Mouse (Mus musculus) brain, embryonic 14.5 days (tissue): ENCODE results near the gene Uhrf2. TPM values are rescaled to one million over a fixed set of nuclear protein-coding genes. Genes with fewer than 3 reads are reported as not detected.

Source experiments
- DNase-seq: peaks from one replicate; pipeline ENCODE4 v3.0.0-alpha.2; 2011; ENCODE audit warnings: low read depth
- CTCF ChIP-seq: fragments of 200-500 bp; IDR thresholded peaks from 2 replicates; pipeline ENCODE4 v1.5.1; 2012; ENCODE audit warnings: inconsistent platforms, mild to moderate bottlenecking, moderate library complexity, borderline replicate concordance; ENCODE audit not compliant: insufficient read depth, insufficient read length; ENCODE audit errors: extremely low read depth
- POLR2A ChIP-seq: fragments of 200-500 bp; IDR thresholded peaks from 2 replicates; pipeline ENCODE4 v1.6.1; 2012; ENCODE audit warnings: mild to moderate bottlenecking, inconsistent platforms, borderline replicate concordance; ENCODE audit not compliant: poor library complexity, insufficient read depth, insufficient read length, severe bottlenecking; ENCODE audit errors: extremely low read depth
- polyA plus RNA-seq: library from polyadenylated mRNA; depleted of rRNA; stranded (reverse); fragments of >200 nt; gene quantifications from 2 replicates; pipeline ENCODE4 v1.2.3, GENCODE M21; 2012

The Uhrf2 gene
- polyA plus RNA-seq, 1 experiment: 128 TPM

- DNase-seq: peak; percentile 59
- TF ChIP-seq POLR2A (no peak), CTCF (no peak)
Measured at GRCm38 (mm10) chr19:30029002-30029710, 1.2 kb upstream of the Uhrf2 start.

DNA sequence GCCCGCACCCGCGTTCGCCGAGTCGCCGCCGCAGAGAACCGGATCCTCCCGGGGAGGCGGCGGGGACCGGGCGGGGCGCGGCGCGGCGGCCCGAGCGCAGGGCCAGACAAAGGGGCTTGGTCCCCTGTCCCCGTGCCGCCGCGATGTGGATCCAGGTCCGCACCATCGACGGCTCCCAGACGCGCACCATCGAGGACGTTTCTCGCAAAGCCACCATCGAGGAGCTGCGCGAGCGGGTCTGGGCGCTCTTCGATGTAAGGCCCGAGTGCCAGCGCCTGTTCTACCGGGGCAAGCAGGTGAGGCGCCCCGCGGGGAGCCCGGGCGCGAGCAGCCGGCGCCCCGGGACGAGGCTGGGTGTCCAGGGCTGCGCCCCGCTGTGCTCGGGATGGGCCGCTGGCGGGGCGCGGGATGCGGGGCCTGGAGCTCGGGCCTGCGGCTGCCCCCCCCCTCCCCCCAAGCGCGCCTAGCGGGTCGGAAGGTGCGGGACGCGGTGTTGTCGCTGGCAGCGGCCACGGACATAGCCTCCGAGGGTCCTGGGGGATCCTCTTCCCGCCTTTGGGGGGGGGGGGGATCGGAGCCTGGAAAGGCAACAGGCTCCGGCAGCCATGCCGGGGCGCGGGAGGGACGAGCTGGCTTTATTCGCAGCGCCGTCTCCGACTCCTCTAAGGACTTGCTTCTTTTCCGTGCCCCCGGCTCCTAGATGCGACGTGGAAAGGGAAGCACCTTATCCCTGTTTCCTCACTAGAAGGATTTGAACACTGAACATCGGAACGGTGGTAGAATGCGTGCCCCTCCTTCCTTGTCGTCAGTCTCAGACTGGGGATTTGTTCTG is 539 bp downstream of the Uhrf2 start:
- DNase-seq: peak; percentile 60
- TF ChIP-seq CTCF (no peak), POLR2A (no peak; the same call in 1 of the 2 replicates)

- DNase-seq: peak; percentile 65
Measured at GRCm38 (mm10) chr19:30031468-30031931, 1.2 kb downstream of the Uhrf2 start.

DNA sequence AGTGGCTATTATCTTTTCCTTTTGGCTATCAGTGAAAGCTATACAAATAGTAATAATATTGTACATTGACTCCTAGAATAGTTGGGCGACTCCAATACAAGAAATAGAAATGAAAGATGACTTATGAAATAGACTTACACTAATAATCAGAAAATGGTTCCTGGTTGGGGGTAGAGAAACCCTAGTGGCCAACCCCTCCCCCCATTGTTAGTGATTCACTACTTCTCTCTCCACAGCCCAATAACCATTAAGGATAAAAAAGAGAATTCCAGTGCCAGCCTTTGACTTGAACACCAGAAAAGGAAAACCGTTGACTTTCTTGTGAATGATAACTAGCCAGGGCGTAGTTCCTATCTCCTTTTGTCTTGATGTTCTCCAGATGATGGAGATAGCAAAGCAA is 1.9 kb downstream of the Uhrf2 start:
- DNase-seq: no peak
- TF ChIP-seq CTCF (no peak), POLR2A (no peak)

More at GRCm38 (mm10) chr19:30031468-30031931, 1.2 kb downstream of the Uhrf2 start:
- TF ChIP-seq CTCF (no peak), POLR2A (no peak)

DNA sequence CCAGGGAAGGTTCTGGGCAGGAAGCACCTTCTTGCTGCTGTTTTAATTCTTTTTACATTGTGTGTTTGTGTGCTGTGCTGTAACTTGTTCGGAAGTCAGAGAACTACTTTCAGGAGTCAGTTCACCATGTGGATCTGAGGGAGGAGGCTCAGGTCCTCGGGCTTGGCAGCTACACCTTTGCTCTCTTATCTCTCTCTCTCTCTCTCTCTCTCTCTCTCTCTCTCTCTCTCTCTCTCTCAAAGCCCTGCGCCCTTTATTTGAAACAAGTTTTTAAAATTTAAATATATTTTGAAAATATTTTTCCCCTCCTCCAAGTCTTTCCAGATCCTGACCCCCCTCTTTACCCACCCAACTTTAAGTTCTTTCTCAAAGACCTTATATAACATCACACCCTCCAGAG is 5.0 kb downstream of the Uhrf2 start:
- TF ChIP-seq POLR2A (no peak), CTCF (no peak)
- no peak for DNase-seq

GRCm38 (mm10) chr19:30043691-30044090 is 13.4 kb downstream of the Uhrf2 start:
- no peak for TF ChIP-seq POLR2A
- no peak for TF ChIP-seq CTCF
- DNase-seq: no peak

GRCm38 (mm10) chr19:30044630-30045029 is 14.3 kb downstream of the Uhrf2 start:
- DNase-seq: no peak

DNA sequence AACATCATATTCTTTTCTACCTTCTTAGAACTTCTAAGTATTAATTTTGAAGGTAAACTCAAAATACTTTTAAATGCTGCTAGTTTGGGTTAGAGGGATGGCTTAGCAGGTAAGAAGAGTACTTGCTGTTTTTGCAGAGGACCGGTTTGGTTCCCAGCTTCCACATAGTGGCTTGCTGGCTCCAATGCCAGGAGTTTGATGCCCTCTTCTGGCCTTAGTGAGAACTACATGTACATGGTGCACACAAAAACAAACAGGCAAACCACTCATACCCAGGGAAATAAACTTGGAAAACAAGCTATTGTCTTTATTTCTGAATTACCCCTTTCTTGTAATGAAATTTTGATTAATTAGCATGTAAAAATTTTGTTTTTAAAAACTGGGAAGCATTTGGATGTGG is 15.5 kb downstream of the Uhrf2 start:
- no peak for TF ChIP-seq POLR2A
- TF ChIP-seq CTCF: peak; percentile 36; the same call in 1 of the 2 replicates

More at GRCm38 (mm10) chr19:30044630-30045029, 14.3 kb downstream of the Uhrf2 start:
- TF ChIP-seq POLR2A (no peak), CTCF (no peak)

DNA sequence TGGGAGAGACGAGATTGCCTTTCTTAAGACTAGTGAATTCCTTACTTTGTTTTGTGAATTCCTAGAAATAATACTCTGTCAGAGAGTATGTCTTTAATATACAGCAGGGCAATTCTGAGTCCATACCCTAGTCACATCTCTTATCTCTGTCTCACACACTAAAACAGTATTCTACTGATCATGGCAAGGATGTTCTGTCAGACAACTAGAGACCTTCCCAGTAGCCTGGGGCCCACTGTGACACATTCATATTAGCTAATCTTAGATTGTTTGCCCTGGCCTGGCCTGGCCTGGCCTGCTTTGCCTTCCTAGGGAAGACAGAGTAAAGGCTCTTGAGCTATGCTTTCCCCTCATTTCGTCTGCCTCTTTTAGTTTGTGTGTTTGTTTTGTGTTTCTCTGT is 20.3 kb downstream of the Uhrf2 start:
- TF ChIP-seq POLR2A (no peak), CTCF (no peak)
- no peak for DNase-seq

More for the DNA sequence above, 15.5 kb downstream of the Uhrf2 start:
- no peak for DNase-seq

GRCm38 (mm10) chr19:30051479-30051878 is 21.2 kb downstream of the Uhrf2 start:
- TF ChIP-seq POLR2A (no peak), CTCF (no peak)
- DNase-seq: no peak

GRCm38 (mm10) chr19:30054218-30054617 is 23.9 kb downstream of the Uhrf2 start:
- DNase-seq: no peak
- TF ChIP-seq POLR2A: no peak
- no peak for TF ChIP-seq CTCF

- DNase-seq: peak; percentile 43
- no peak for TF ChIP-seq CTCF
- TF ChIP-seq POLR2A: no peak
Measured at GRCm38 (mm10) chr19:30065797-30066196, 35.5 kb downstream of the Uhrf2 start.

- no peak for DNase-seq
- TF ChIP-seq POLR2A: no peak
Measured at GRCm38 (mm10) chr19:30090163-30090562, 59.9 kb downstream of the Uhrf2 start.
